Mouse (Mus musculus) G1E (cell line): ENCODE results near the gene Dnaaf5. TPM values are rescaled to one million over a fixed set of nuclear protein-coding genes. Genes with fewer than 3 reads are reported as not detected.

ENCODE experiments used
- ATAC-seq: 2 replicates; pipeline ENCODE4 v1.8.0; 2016; ENCODE audit warnings: mild to moderate bottlenecking; ENCODE audit not compliant: insufficient number of reproducible peaks, poor library complexity, low FRiP score, severe bottlenecking; ENCODE audit errors: extremely low read depth
- DNase-seq: peaks from one replicate; pipeline ENCODE4 v3.0.0; 2012; ENCODE audit warnings: low spot score
- H3K27me3 ChIP-seq: 2 replicates; pipeline ENCODE4 v1.6.1; 2012; ENCODE audit warnings: mild to moderate bottlenecking, low read length, inconsistent platforms; ENCODE audit not compliant: insufficient read depth
- H3K36me3 ChIP-seq: replicated peaks from 2 replicates; pipeline ENCODE3; 2012; ENCODE audit warnings: mild to moderate bottlenecking, inconsistent platforms
- H3K4me1 ChIP-seq: 2 replicates; pipeline ENCODE4 v1.6.1; 2012; ENCODE audit warnings: low read depth, low read length, inconsistent platforms, mixed read lengths; ENCODE audit not compliant: insufficient read depth
- H3K4me3 ChIP-seq: 2 replicates; pipeline ENCODE4 v1.5.1; 2012; ENCODE audit warnings: low read depth, mild to moderate bottlenecking, inconsistent platforms, low read length, moderate library complexity, mixed read lengths
- H3K9me3 ChIP-seq: replicated peaks from 2 replicates; pipeline ENCODE4 v1.6.1; 2012; ENCODE audit warnings: inconsistent platforms
- CTCF ChIP-seq: IDR thresholded peaks from 2 replicates; pipeline ENCODE4 v1.5.1; 2012; ENCODE audit warnings: low read depth, low read length, inconsistent platforms, mixed read lengths
- GATA1 ChIP-seq: IDR thresholded peaks from 2 replicates; pipeline ENCODE4 v1.6.1; 2012; ENCODE audit warnings: borderline replicate concordance, low read length, inconsistent platforms, mixed read lengths
- GATA2 ChIP-seq: IDR thresholded peaks from 2 replicates; pipeline ENCODE4 v1.6.1; 2012; ENCODE audit warnings: low read depth, low read length, inconsistent platforms, borderline replicate concordance
- POLR2AphosphoS5 ChIP-seq: IDR thresholded peaks from 2 replicates; pipeline ENCODE4 v1.6.1; 2012; ENCODE audit warnings: low read depth, low read length, inconsistent platforms; ENCODE audit not compliant: insufficient replicate concordance
- TAL1 ChIP-seq: conservative IDR thresholded peaks from 2 replicates; pipeline ENCODE4 v1.6.1; 2012; ENCODE audit warnings: low read depth, low read length, inconsistent platforms, mixed read lengths
- polyA plus RNA-seq: library from polyadenylated mRNA; stranded (reverse); fragments of >175 nt; gene quantifications from 2 replicates; pipeline ENCODE4 v1.2.3, GENCODE M21; 2012
- total RNA-seq, 2 experiments: library from RNA; stranded (forward) in 1 of 2; stranded (reverse) in 1 of 2; fragments of 200-1000 nt in 1 of 2; fragments of >200 nt in 1 of 2; fragmentation: Nextera tagmentation in 1 of 2; gene quantifications; 2 replicates each; pipeline ENCODE4 v1.2.3; 2014 to 2017

Gene Dnaaf5
- total and polyA plus RNA-seq, 3 experiments: 9.8 to 72.6 (median 23.8) TPM

GRCm38 (mm10) chr5:139129078-139129477, 20.9 kb upstream of the Dnaaf5 start:
- DNase-seq (no peak), ATAC-seq (no peak)
- Histone ChIP-seq H3K36me3 (no peaks in the 10 kb centered on the region), H3K4me1 (no peaks in the 10 kb centered on the region), H3K27me3 (peaks cover 12% of the 10 kb centered on the region; the same call in 1 of the 2 replicates), H3K9me3 (no peaks in the 10 kb centered on the region), H3K4me3 (no peak overlapping the region)
- TF ChIP-seq GATA2: no peak
- no peak for TF ChIP-seq GATA1
- no peak for TF ChIP-seq CTCF
- TF ChIP-seq POLR2AphosphoS5: no peak
- TF ChIP-seq TAL1: no peak

- TF ChIP-seq POLR2AphosphoS5 (no peak), GATA2 (no peak), CTCF (no peak), GATA1 (no peak), TAL1 (no peak)
- peaks cover 12% of the 10 kb centered on the region; the same call in 1 of the 2 replicates for H3K27me3 ChIP-seq
- DNase-seq: no peak
- no peaks in the 10 kb centered on the region for H3K9me3 ChIP-seq
- no peak for ATAC-seq
- H3K36me3 ChIP-seq: no peaks in the 10 kb centered on the region
- H3K4me3 ChIP-seq: no peak overlapping the region
- H3K4me1 ChIP-seq: no peaks in the 10 kb centered on the region
These were observed 20.4 kb upstream of the Dnaaf5 start for GRCm38 (mm10) chr5:139129572-139130151.

DNA sequence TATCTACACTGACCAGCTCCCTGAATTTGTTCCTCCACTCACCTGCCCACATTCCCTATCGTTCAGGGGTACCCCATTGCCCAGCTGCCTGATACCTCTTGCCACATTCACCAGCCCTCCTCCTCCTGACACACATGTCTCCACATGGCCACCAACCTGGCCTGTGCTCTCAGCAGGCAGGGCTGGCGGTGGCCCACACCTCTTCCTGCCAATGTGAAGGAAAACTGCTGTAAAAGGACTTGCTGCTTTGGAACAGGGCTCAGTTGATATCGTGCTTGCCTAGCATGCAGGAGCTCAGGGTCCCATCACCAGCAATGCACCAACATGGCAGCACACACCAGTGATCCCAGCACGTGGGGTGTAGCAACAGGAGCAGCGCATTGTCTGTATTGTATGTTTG, 19.7 kb upstream of the Dnaaf5 start:
- TF ChIP-seq GATA2 (no peak), POLR2AphosphoS5 (no peak), GATA1 (no peak), TAL1 (no peak), CTCF (no peak)
- Histone ChIP-seq H3K36me3 (no peaks in the 10 kb centered on the region), H3K4me1 (no peaks in the 10 kb centered on the region), H3K27me3 (peaks cover 12% of the 10 kb centered on the region; the same call in 1 of the 2 replicates), H3K9me3 (no peaks in the 10 kb centered on the region), H3K4me3 (no peak overlapping the region)
- no peak for DNase-seq
- ATAC-seq: no peak

GRCm38 (mm10) chr5:139134501-139134900, 15.5 kb upstream of the Dnaaf5 start:
- ATAC-seq (no peak), DNase-seq (no peak)
- peaks cover 16% of the 10 kb centered on the region; the same call in 1 of the 2 replicates for H3K27me3 ChIP-seq
- TF ChIP-seq GATA2 (no peak), POLR2AphosphoS5 (no peak), GATA1 (no peak), CTCF (no peak), TAL1 (no peak)
- H3K9me3 ChIP-seq: no peaks in the 10 kb centered on the region
- H3K4me1 ChIP-seq: no peaks in the 10 kb centered on the region
- no peak overlapping the region for H3K4me3 ChIP-seq
- no peaks in the 10 kb centered on the region for H3K36me3 ChIP-seq

- no peak for DNase-seq
These were observed 13.7 kb upstream of the Dnaaf5 start for GRCm38 (mm10) chr5:139136341-139136740.

DNA sequence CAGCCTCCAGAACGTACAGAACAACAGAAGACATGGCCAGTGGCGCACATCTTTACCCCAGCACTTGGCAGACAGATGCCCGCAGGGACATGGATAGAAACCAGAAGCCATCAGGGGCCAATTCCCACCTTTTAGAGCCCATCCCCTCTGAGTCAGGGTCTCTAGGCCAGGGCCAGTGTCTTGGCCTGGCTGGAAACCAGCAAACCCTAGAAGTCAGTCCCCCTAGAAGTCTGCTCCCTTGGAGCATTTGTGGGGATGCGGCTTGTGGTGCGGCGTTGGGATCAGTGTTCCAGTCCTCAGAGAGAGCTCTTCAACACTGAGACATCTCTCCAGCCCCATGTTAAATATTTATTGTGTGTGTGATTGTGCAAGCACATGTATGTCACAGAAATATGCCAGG, 12.8 kb upstream of the Dnaaf5 start:
- TF ChIP-seq GATA1 (no peak), TAL1 (no peak), POLR2AphosphoS5 (no peak), CTCF (no peak), GATA2 (no peak)
- no peak for ATAC-seq
- H3K27me3 ChIP-seq: peaks cover 11% of the 10 kb centered on the region; the same call in 1 of the 2 replicates
- H3K36me3 ChIP-seq: no peaks in the 10 kb centered on the region
- no peaks in the 10 kb centered on the region for H3K9me3 ChIP-seq
- no peak overlapping the region for H3K4me3 ChIP-seq
- DNase-seq: no peak
- H3K4me1 ChIP-seq: no peaks in the 10 kb centered on the region

More at GRCm38 (mm10) chr5:139136341-139136740, 13.7 kb upstream of the Dnaaf5 start:
- TF ChIP-seq TAL1: no peak
- TF ChIP-seq POLR2AphosphoS5: no peak
- TF ChIP-seq CTCF: no peak
- TF ChIP-seq GATA1: no peak
- TF ChIP-seq GATA2: no peak
- Histone ChIP-seq H3K9me3 (no peaks in the 10 kb centered on the region), H3K4me1 (no peaks in the 10 kb centered on the region), H3K4me3 (no peak overlapping the region), H3K36me3 (no peaks in the 10 kb centered on the region), H3K27me3 (peaks cover 11% of the 10 kb centered on the region; the same call in 1 of the 2 replicates)
- ATAC-seq: no peak
